Comparison of ENCODE assay signal across 8 mouse cellular contexts in the genomic region with DNA sequence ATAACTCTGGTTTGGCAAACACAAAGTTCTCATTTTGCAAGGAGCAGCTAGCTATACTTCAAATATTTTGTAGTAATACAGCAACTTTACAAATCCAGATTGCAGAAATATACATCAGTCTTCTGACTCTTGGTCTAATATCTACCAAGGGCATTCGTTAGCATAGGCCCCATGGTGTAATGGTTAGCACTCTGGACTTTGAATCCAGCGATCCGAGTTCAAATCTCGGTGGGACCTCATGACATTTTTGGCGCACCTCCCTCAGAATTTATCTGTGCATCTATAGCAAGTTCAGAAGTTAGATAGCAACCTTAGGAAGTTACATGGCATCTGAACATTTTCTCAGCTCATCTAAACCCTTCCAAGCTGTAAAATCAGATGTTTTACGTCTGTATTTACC. TPM values are rescaled to one million over a fixed set of nuclear protein-coding genes. Genes with fewer than 3 reads are reported as not detected.
DNase-seq lines count a peak whose midpoint lies in the region; ATAC-seq and TF ChIP-seq lines count a peak whose summit lies in the region.

No protein-coding gene starts in this region.

- H3K9ac ChIP-seq in hindbrain, postnatal 0 days (replicated peaks; ENCODE audit: low read length): no peak overlapping the region; the same call in 1 of the 2 replicates

- peak; percentile 85 for DNase-seq in NIH3T3 (ENCODE audit: low read depth)
- DNase-seq in cerebellum, postnatal 25 days: peak; percentile 77 to 84
- DNase-seq in gastrocnemius, adult 2 months: peak; percentile 64
- DNase-seq in hindbrain, postnatal 0 days (ENCODE audit: low spot score): peak; percentile 87
- peak; percentile 81 to 86 for DNase-seq in left cerebral cortex, adult 18-20 months (ENCODE audit: low spot score in 2 of 2)
- peak; percentile 90 for DNase-seq in lung, postnatal 36 days
- peak; percentile 85 for DNase-seq in right cerebral cortex, adult 18-20 months
- DNase-seq in urinary bladder, postnatal 36 days (ENCODE audit: low spot score in 2 of 2): peak; percentile 70 to 74

- ATAC-seq in hindbrain, postnatal 0 days: peak; percentile 22; the same call in 1 of the 2 replicates

- no peaks in the 10 kb centered on the region for H3K4me1 ChIP-seq in hindbrain, postnatal 0 days (ENCODE audit: insufficient read depth, low read length)

- H3K36me3 ChIP-seq in hindbrain, postnatal 0 days (ENCODE audit: insufficient read depth, low read length): no peaks in the 10 kb centered on the region

- no peaks in the 10 kb centered on the region for H3K9me3 ChIP-seq in hindbrain, postnatal 0 days (ENCODE audit: low read length)

- 0% methylated on average over 6 of the region's 6 CpGs for WGBS in hindbrain, postnatal 0 days

- no peaks in the 10 kb centered on the region for H3K27me3 ChIP-seq in hindbrain, postnatal 0 days (ENCODE audit: insufficient read depth, low read length)

- intact Hi-C loops in gastrocnemius, adult 2 months (cut with DNase I): loop anchor here (2.0 to 10.0 kb wide), 3 partner anchors 82 to 1574 kb away; partner anchors contain the start of gene Zfp184

- peak overlapping the region; percentile 79 for H3K4me2 ChIP-seq in hindbrain, postnatal 0 days (ENCODE audit: low read depth, low read length)

- H3K4me3 ChIP-seq in gastrocnemius, adult 2 months: peak overlapping the region; percentile 78
- H3K4me3 ChIP-seq in hindbrain, postnatal 0 days (ENCODE audit: low read length): peak overlapping the region; percentile 52

- no peak for TF ChIP-seq CTCF in gastrocnemius, adult 2 months (IDR thresholded peaks at IDR 0.05)
- TF ChIP-seq CTCF in hindbrain, postnatal 0 days (IDR thresholded peaks at IDR 0.05; ENCODE audit: low read depth): no peak

- peak overlapping the region; percentile 70 for H3K27ac ChIP-seq in gastrocnemius, adult 2 months
- no peak overlapping the region for H3K27ac ChIP-seq in hindbrain, postnatal 0 days

RNA-seq across cellular contexts. Expression of gene Hist1h4h, which starts 12.0 kb away (rescaled TPM):
- total RNA-seq in gastrocnemius, adult 2 months (2021): 100 to 1,000 TPM; 131 to 139 TPM
- total RNA-seq in hindbrain, postnatal 0 days (2014; rRNA removed): 2,417 and 3,828 TPM in 2 replicates
- 4.2 and 5.5 TPM in 2 replicates for polyA plus RNA-seq in hindbrain, postnatal 0 days (2015; fragmentation: Nextera tagmentation; extraction: Ambion mirVana)
- 100 to 1,000 TPM; 329 to 333 TPM for total RNA-seq in left cerebral cortex, adult 18-20 months (2021)

RNA-seq across cellular contexts. Expression of gene Hist1h2af, which starts 14.8 kb away (rescaled TPM):
- total RNA-seq in gastrocnemius, adult 2 months (2021): 1 to 10 TPM in 1 of 2 experiments, not detected in 1; 2.0 TPM
- 415 and 567 TPM in 2 replicates for total RNA-seq in hindbrain, postnatal 0 days (2014; rRNA removed)
- polyA plus RNA-seq in hindbrain, postnatal 0 days (2015; fragmentation: Nextera tagmentation; extraction: Ambion mirVana): 3.3 and 7.9 TPM in 2 replicates
- total RNA-seq in left cerebral cortex, adult 18-20 months (2021): 1 to 10 TPM; 1.5 to 3.4 TPM

RNA-seq across cellular contexts. Expression of gene Hist1h3g, which starts 16.3 kb away (rescaled TPM):
- total RNA-seq in gastrocnemius, adult 2 months (2021): not detected
- 544 and 673 TPM in 2 replicates for total RNA-seq in hindbrain, postnatal 0 days (2014; rRNA removed)
- 1.4 and 2.2 TPM in 2 replicates for polyA plus RNA-seq in hindbrain, postnatal 0 days (2015; fragmentation: Nextera tagmentation; extraction: Ambion mirVana)
- 1 to 10 TPM; 3.1 to 3.5 TPM for total RNA-seq in left cerebral cortex, adult 18-20 months (2021)

RNA-seq across cellular contexts. Expression of gene Hist1h2bh, which starts 24.3 kb away (rescaled TPM):
- 1 to 10 TPM in 1 of 2 experiments, under 1 TPM in 1; 0.94 to 1.0 TPM for total RNA-seq in gastrocnemius, adult 2 months (2021)
- 65.9 and 103 TPM in 2 replicates for total RNA-seq in hindbrain, postnatal 0 days (2014; rRNA removed)
- polyA plus RNA-seq in hindbrain, postnatal 0 days (2015; fragmentation: Nextera tagmentation; extraction: Ambion mirVana): 0.13 and 0.35 TPM in 2 replicates
- under 1 TPM; 0.54 to 0.67 TPM for total RNA-seq in left cerebral cortex, adult 18-20 months (2021)

RNA-seq across cellular contexts. Expression of gene Hist1h3f, which starts 25.0 kb away (rescaled TPM):
- total RNA-seq in gastrocnemius, adult 2 months (2021): 1 to 10 TPM; 2.9 to 4.0 TPM
- 466 and 603 TPM in 2 replicates for total RNA-seq in hindbrain, postnatal 0 days (2014; rRNA removed)
- polyA plus RNA-seq in hindbrain, postnatal 0 days (2015; fragmentation: Nextera tagmentation; extraction: Ambion mirVana): 0.16 and 0.54 TPM in 2 replicates
- total RNA-seq in left cerebral cortex, adult 18-20 months (2021): 10 to 100 TPM; 16.3 to 17.0 TPM

Comparison
In these comparisons a context has a peak if more than half of its experiments do, and no peak if none do; other contexts are left out.
1. RNA of gene Hist1h2af, which starts 14.8 kb away (total RNA-seq): 415 to 567 TPM in hindbrain, postnatal 0 days; 1.5 to 3.4 TPM in left cerebral cortex, adult 18-20 months and 2.0 TPM in gastrocnemius, adult 2 months; every median in the first group is over 10 times any median in the second.
2. RNA of gene Hist1h3g, which starts 16.3 kb away (total RNA-seq): 544 to 673 TPM in hindbrain, postnatal 0 days; 3.1 to 3.5 TPM in left cerebral cortex, adult 18-20 months and not detected in gastrocnemius, adult 2 months; every median in the first group is over 100 times any median in the second.
3. Peak in every context shown above with its lines, with median percentiles within 50 percentile points of each other: DNase-seq.